Mouse (Mus musculus) C2C12 (cell line): ENCODE measurements around the gene Gm45062.

Source experiments
- CEBPB ChIP-seq: IDR thresholded peaks from one replicate; pipeline ENCODE4 v1.6.1; 2011; ENCODE audit warnings: low read depth, mild to moderate bottlenecking, control low read depth, moderate library complexity
- CTCF ChIP-seq: IDR thresholded peaks from one replicate; pipeline ENCODE4 v1.5.1; 2011; ENCODE audit not compliant: control insufficient read depth, insufficient read depth, insufficient read length
- MAX ChIP-seq: IDR thresholded peaks from one replicate; pipeline ENCODE4 v1.6.1; 2011; ENCODE audit warnings: mild to moderate bottlenecking, control low read depth
- MYOG ChIP-seq: IDR thresholded peaks from one replicate; pipeline ENCODE4 v1.6.1; 2011; ENCODE audit not compliant: control insufficient read depth, insufficient read length; ENCODE audit errors: extremely low read depth

DNA sequence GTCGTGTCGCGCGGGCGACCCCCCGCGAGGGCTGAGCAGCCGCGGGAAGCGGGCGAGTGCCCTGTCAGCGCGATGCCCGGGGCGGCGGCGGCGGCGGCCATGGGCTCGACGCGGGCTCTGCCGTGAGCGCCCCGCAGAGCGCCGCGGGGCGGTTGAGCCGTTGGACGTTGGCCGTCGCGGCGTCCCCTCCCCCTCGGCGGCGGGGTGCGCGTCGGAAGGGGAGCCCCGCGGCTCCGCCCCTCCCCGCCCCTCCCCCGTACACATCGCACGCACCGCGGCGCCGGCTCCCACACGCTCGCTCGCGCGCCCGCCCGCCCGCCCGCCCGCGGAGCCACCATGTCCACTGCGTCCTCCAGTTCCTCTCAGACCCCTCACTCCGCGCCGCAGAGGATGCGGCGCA, 250.3 kb downstream of the Gm45062 start, which contains the start of gene Glcci1:
- TF ChIP-seq CTCF: no peak
- TF ChIP-seq MAX: no peak
- TF ChIP-seq CEBPB: no peak
- TF ChIP-seq MYOG: no peak
